Mouse (Mus musculus) thymus, adult 2 months (tissue): ENCODE measurements at regions not wholly inside any gene's neighbourhood (a gene's known extent, or its start where the extent isn't known, plus 50 kb on each side); places are given as distances from the start of the nearest gene placed in this dataset.

Source experiments
- DNase-seq: peaks from one replicate; pipeline ENCODE4 v3.0.0; 2021
- H3K27ac ChIP-seq: fragments of 200-500 bp; 2 replicates; pipeline ENCODE4 v1.5.1; 2012; ENCODE audit warnings: low read length, control low read depth; ENCODE audit not compliant: control insufficient read depth, insufficient read depth
- H3K27me3 ChIP-seq: fragments of 200-500 bp; 2 replicates; pipeline ENCODE4 v1.6.1; 2012; ENCODE audit warnings: mild to moderate bottlenecking, low read length, moderate library complexity, mixed read lengths; ENCODE audit not compliant: control insufficient read depth, insufficient read depth
- H3K36me3 ChIP-seq: fragments of 200-500 bp; 2 replicates; pipeline ENCODE4 v1.6.1; 2012; ENCODE audit warnings: mild to moderate bottlenecking, low read length, moderate library complexity; ENCODE audit not compliant: control insufficient read depth, insufficient read depth
- H3K4me1 ChIP-seq: fragments of 200-500 bp; replicated peaks from 2 replicates; pipeline ENCODE4 v1.6.1; 2012; ENCODE audit warnings: low read length; ENCODE audit not compliant: control insufficient read depth, insufficient read depth
- H3K4me3 ChIP-seq: fragments of 200-500 bp; 2 replicates; pipeline ENCODE4 v1.5.1; 2012; ENCODE audit warnings: mild to moderate bottlenecking, low read length, control low read depth, moderate library complexity; ENCODE audit not compliant: control insufficient read depth, insufficient read depth
- CTCF ChIP-seq: fragments of 200-500 bp; IDR thresholded peaks from 2 replicates; pipeline ENCODE4 v1.5.1; 2012; ENCODE audit warnings: mild to moderate bottlenecking, control low read depth, low read length, moderate library complexity, borderline replicate concordance; ENCODE audit not compliant: control insufficient read depth, poor library complexity, insufficient read depth; ENCODE audit errors: extremely low read depth
- POLR2A ChIP-seq: fragments of 200-500 bp; IDR thresholded peaks from 2 replicates; pipeline ENCODE4 v1.6.1; 2012; ENCODE audit warnings: mild to moderate bottlenecking, low read length, control low read depth, moderate library complexity; ENCODE audit not compliant: control insufficient read depth, poor library complexity, insufficient read depth; ENCODE audit errors: extremely low read depth
- WGBS: fragments of 180-500 bp; shearing (Covaris S2); methylation state at CpG from one replicate; pipeline ENCODE4 v1.1.7; 2018; 5-methylcytosine and 5-hydroxymethylcytosine counted together

- H3K4me1 ChIP-seq = no peaks in the 10 kb centered on the region
Observed at GRCm38 (mm10) chr3:80049495-80050225, 165.3 kb downstream of the Fam198b start.

DNA sequence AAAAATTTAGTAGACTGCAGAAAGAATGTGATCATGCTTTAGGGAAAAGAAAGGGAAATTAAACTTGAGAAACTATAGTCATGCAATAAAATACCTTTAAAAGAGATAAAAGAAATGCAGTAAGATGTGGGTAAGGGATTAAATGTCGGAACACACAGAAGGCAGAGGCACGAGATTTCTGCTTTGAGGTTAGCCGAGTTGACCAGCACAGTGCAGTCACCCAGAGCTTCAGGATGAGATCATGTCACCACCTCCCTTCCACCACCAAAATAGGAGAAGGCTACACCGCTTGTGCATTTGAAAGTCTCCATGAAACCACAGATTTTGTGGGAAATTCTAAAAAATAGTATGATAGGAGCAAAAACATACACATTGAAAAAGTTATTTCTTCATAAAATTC lies 166.6 kb downstream of the Fam198b start:
- H3K4me3 ChIP-seq = no peak overlapping the region
- H3K27me3 ChIP-seq = no peaks in the 10 kb centered on the region
- TF ChIP-seq CTCF (no peak), POLR2A (no peak)
- no peak overlapping the region for H3K27ac ChIP-seq
- no peaks in the 10 kb centered on the region for H3K36me3 ChIP-seq
- no peak for DNase-seq
- H3K4me1 ChIP-seq = no peaks in the 10 kb centered on the region
- WGBS = 89% methylated on average over 4 of the region's 4 CpGs

More at GRCm38 (mm10) chr3:80049495-80050225, 165.3 kb downstream of the Fam198b start:
- H3K27me3 ChIP-seq = no peaks in the 10 kb centered on the region
- no peak overlapping the region for H3K4me3 ChIP-seq
- TF ChIP-seq CTCF = no peak
- H3K27ac ChIP-seq = no peak overlapping the region
- no peak for DNase-seq
- WGBS = 97% methylated on average over 5 of the region's 5 CpGs
- H3K36me3 ChIP-seq = no peaks in the 10 kb centered on the region

- H3K4me3 ChIP-seq = no peak overlapping the region
- H3K27ac ChIP-seq = no peak overlapping the region
- 46% methylated on average over 4 of the region's 4 CpGs for WGBS
- H3K36me3 ChIP-seq = no peaks in the 10 kb centered on the region
- DNase-seq = no peak
- TF ChIP-seq CTCF (no peak), POLR2A (no peak)
- no peaks in the 10 kb centered on the region for H3K27me3 ChIP-seq
- no peaks in the 10 kb centered on the region for H3K4me1 ChIP-seq
Observed at GRCm38 (mm10) chr3:80051963-80052362, 167.6 kb downstream of the Fam198b start.

DNA sequence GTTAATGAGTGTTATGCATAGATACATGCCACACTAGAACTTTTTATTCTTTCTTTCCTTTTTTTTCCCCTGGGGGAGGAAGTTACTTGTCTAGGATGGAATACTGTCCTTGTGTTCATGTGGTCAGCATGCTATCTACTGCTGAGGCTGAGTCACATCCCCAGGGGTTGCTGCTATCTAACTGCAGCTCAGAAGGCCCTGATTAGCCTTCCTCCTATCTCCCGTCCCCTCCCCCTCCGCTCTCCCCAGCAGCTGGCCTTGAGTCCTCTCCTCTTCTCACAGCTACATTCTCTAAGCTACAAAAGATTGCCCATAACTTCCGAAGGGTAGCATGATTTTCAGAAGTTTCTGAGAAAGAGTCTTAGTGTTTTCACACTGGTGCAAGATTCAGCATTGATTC lies 168.5 kb downstream of the Fam198b start:
- no peak overlapping the region for H3K4me3 ChIP-seq
- H3K4me1 ChIP-seq = no peaks in the 10 kb centered on the region
- TF ChIP-seq CTCF (no peak), POLR2A (no peak)
- H3K27ac ChIP-seq = no peak overlapping the region
- H3K36me3 ChIP-seq = no peaks in the 10 kb centered on the region
- DNase-seq = no peak
- H3K27me3 ChIP-seq = no peaks in the 10 kb centered on the region
- 96% methylated on average over 3 of the region's 3 CpGs for WGBS

- H3K4me1 ChIP-seq = no peaks in the 10 kb centered on the region
- TF ChIP-seq CTCF (no peak), POLR2A (no peak)
- no peaks in the 10 kb centered on the region for H3K27me3 ChIP-seq
- H3K27ac ChIP-seq = no peak overlapping the region
- no peak overlapping the region for H3K4me3 ChIP-seq
- H3K36me3 ChIP-seq = no peaks in the 10 kb centered on the region
- 93% methylated on average over 2 of the region's 2 CpGs for WGBS
- no peak for DNase-seq
Observed at GRCm38 (mm10) chr3:80053435-80053834, 169.1 kb downstream of the Fam198b start.

- Histone ChIP-seq H3K36me3 (no peaks in the 10 kb centered on the region), H3K27me3 (no peaks in the 10 kb centered on the region), H3K4me3 (no peak overlapping the region), H3K4me1 (no peaks in the 10 kb centered on the region), H3K27ac (no peak overlapping the region)
- WGBS = 95% methylated on average over 6 of the region's 6 CpGs
- DNase-seq = no peak
- no peak for TF ChIP-seq POLR2A
- no peak for TF ChIP-seq CTCF
Observed at GRCm38 (mm10) chr3:80056636-80057350, 172.5 kb downstream of the Fam198b start.
